Mouse (Mus musculus) forebrain, embryonic 12.5 days (tissue): ENCODE measurements around the gene Oaz1. TPM values are rescaled to one million over a fixed set of nuclear protein-coding genes. Genes with fewer than 3 reads are reported as not detected.

Experiments
- ATAC-seq: fragments of 200-750 bp; cut with Nextera tagmentation; 2 replicates; pipeline ENCODE4 v1.8.0; 2017; ENCODE audit warnings: moderate TSS enrichment; ENCODE audit not compliant: low FRiP score
- H3K27ac ChIP-seq: fragments of 300-500 bp; sonication (generic); 2 replicates; pipeline ENCODE4 v1.5.1; 2016; ENCODE audit warnings: mild to moderate bottlenecking
- H3K27me3 ChIP-seq: fragments of 300-500 bp; sonication (generic); 2 replicates; pipeline ENCODE4 v1.6.1; 2016; ENCODE audit warnings: mild to moderate bottlenecking
- H3K36me3 ChIP-seq: fragments of 300-500 bp; sonication (generic); replicated peaks from 2 replicates; pipeline ENCODE4 v1.6.1; 2016; ENCODE audit warnings: mild to moderate bottlenecking
- H3K4me1 ChIP-seq: fragments of 300-500 bp; sonication (generic); 2 replicates; pipeline ENCODE4 v1.6.1; 2016
- H3K4me2 ChIP-seq: fragments of 300-500 bp; sonication (generic); 2 replicates; pipeline ENCODE4 v1.6.1; 2016; ENCODE audit warnings: mild to moderate bottlenecking, moderate library complexity
- H3K4me3 ChIP-seq: fragments of 300-500 bp; sonication (generic); replicated peaks from 2 replicates; pipeline ENCODE4 v1.5.1; 2016; ENCODE audit warnings: mild to moderate bottlenecking
- H3K9ac ChIP-seq: fragments of 300-500 bp; sonication (generic); 2 replicates; pipeline ENCODE4 v1.6.1; 2016; ENCODE audit warnings: mild to moderate bottlenecking
- H3K9me3 ChIP-seq: fragments of 300-500 bp; sonication (generic); 2 replicates; pipeline ENCODE4 v1.6.1; 2016
- whole genome bisulfite sequencing: fragments of 180-500 bp; shearing (Covaris S2); methylation state at CpG from one replicate; pipeline ENCODE4 v1.1.7; 2016; 5-methylcytosine and 5-hydroxymethylcytosine counted together
- polyA plus RNA-seq: library from polyadenylated mRNA; unstranded; fragments of >200 nt; fragmentation: Nextera tagmentation; extraction: Ambion mirVana; gene quantifications from 2 replicates; pipeline ENCODE4 v1.2.1, GENCODE M21; 2016

The Oaz1 gene
- polyA plus RNA-seq, 1 experiment from 2014 or later = 1,490 TPM

- H3K27me3 ChIP-seq = peaks cover 15% of the 10 kb centered on the region
- H3K4me1 ChIP-seq = peaks cover 52% of the 10 kb centered on the region
- H3K27ac ChIP-seq = no peak overlapping the region
- no peak overlapping the region for H3K4me3 ChIP-seq
- H3K4me2 ChIP-seq = no peak overlapping the region
- WGBS = 75% methylated on average over 1 of the region's 1 CpGs
- H3K9me3 ChIP-seq = no peaks in the 10 kb centered on the region
- no peak overlapping the region for H3K9ac ChIP-seq
- no peak for ATAC-seq
- H3K36me3 ChIP-seq = peaks cover 18% of the 10 kb centered on the region
Observed at GRCm38 (mm10) chr10:80829359-80830278, 3.2 kb downstream of the Oaz1 start.

GRCm38 (mm10) chr10:80831136-80831535 lies 4.7 kb downstream of the Oaz1 start:
- Histone ChIP-seq H3K4me1 (peaks cover 50% of the 10 kb centered on the region), H3K4me3 (no peak overlapping the region; the same call in 1 of the 2 replicates)

GRCm38 (mm10) chr10:80832818-80833217 lies 6.4 kb downstream of the Oaz1 start:
- Histone ChIP-seq H3K4me3 (no peak overlapping the region), H3K27me3 (peaks cover 46% of the 10 kb centered on the region), H3K4me2 (no peak overlapping the region), H3K27ac (no peak overlapping the region), H3K36me3 (peaks cover 18% of the 10 kb centered on the region), H3K4me1 (peaks cover 47% of the 10 kb centered on the region), H3K9ac (no peak overlapping the region), H3K9me3 (no peaks in the 10 kb centered on the region)
- 48% methylated on average over 7 of the region's 7 CpGs for WGBS
- ATAC-seq = no peak

More at GRCm38 (mm10) chr10:80831136-80831535, 4.7 kb downstream of the Oaz1 start:
- ATAC-seq = no peak
- H3K4me2 ChIP-seq = peak overlapping the region; percentile 29; the same call in 1 of the 2 replicates
- no peak overlapping the region for H3K9ac ChIP-seq
- 0 out of 2 replicates have a peak overlapping the region, but pooled peaks have one; percentile 27 for H3K27ac ChIP-seq
- H3K36me3 ChIP-seq = peaks cover 18% of the 10 kb centered on the region
- peaks cover 30% of the 10 kb centered on the region for H3K27me3 ChIP-seq
- H3K9me3 ChIP-seq = no peaks in the 10 kb centered on the region
- WGBS = 0% methylated on average over 9 of the region's 9 CpGs

GRCm38 (mm10) chr10:80835617-80836016 lies 9.2 kb downstream of the Oaz1 start:
- H3K9me3 ChIP-seq = no peaks in the 10 kb centered on the region
- no peak overlapping the region for H3K9ac ChIP-seq
- H3K36me3 ChIP-seq = no peaks in the 10 kb centered on the region
- 65% methylated on average over 30 of the region's 30 CpGs for WGBS
- H3K27me3 ChIP-seq = peaks cover 48% of the 10 kb centered on the region
- H3K4me2 ChIP-seq = no peak overlapping the region
- H3K27ac ChIP-seq = no peak overlapping the region
- no peak overlapping the region for H3K4me3 ChIP-seq
- ATAC-seq = no peak
- peaks cover 26% of the 10 kb centered on the region for H3K4me1 ChIP-seq

- Histone ChIP-seq H3K4me1 (peaks cover 15% of the 10 kb centered on the region), H3K27me3 (peaks cover 62% of the 10 kb centered on the region), H3K4me2 (no peak overlapping the region), H3K27ac (no peak overlapping the region), H3K9ac (no peak overlapping the region), H3K9me3 (no peaks in the 10 kb centered on the region), H3K36me3 (no peaks in the 10 kb centered on the region), H3K4me3 (no peak overlapping the region)
- 52% methylated on average over 7 of the region's 7 CpGs for WGBS
- no peak for ATAC-seq
Observed at GRCm38 (mm10) chr10:80836949-80837379, 10.5 kb downstream of the Oaz1 start.

- no peak for ATAC-seq
- Histone ChIP-seq H3K27me3 (peaks cover 70% of the 10 kb centered on the region), H3K4me3 (no peak overlapping the region), H3K4me2 (no peak overlapping the region), H3K4me1 (peaks cover 10% of the 10 kb centered on the region), H3K9me3 (no peaks in the 10 kb centered on the region), H3K9ac (no peak overlapping the region), H3K36me3 (no peaks in the 10 kb centered on the region), H3K27ac (no peak overlapping the region)
- WGBS = 12% methylated on average over 2 of the region's 2 CpGs
Observed at GRCm38 (mm10) chr10:80837827-80838226, 11.4 kb downstream of the Oaz1 start.

GRCm38 (mm10) chr10:80838346-80838912 lies 12.0 kb downstream of the Oaz1 start:
- no peaks in the 10 kb centered on the region for H3K9me3 ChIP-seq
- no peaks in the 10 kb centered on the region for H3K36me3 ChIP-seq
- no peak overlapping the region for H3K27ac ChIP-seq
- H3K4me1 ChIP-seq = peaks cover 10% of the 10 kb centered on the region
- peaks cover 73% of the 10 kb centered on the region for H3K27me3 ChIP-seq
- no peak for ATAC-seq
- H3K4me2 ChIP-seq = no peak overlapping the region
- H3K4me3 ChIP-seq = no peak overlapping the region
- 63% methylated on average over 2 of the region's 2 CpGs for WGBS
- H3K9ac ChIP-seq = no peak overlapping the region

GRCm38 (mm10) chr10:80839848-80840247 lies 13.4 kb downstream of the Oaz1 start:
- ATAC-seq = no peak
- Histone ChIP-seq H3K36me3 (no peaks in the 10 kb centered on the region), H3K4me3 (no peak overlapping the region), H3K4me1 (peaks cover 19% of the 10 kb centered on the region), H3K9ac (no peak overlapping the region), H3K27me3 (peaks cover 73% of the 10 kb centered on the region), H3K4me2 (no peak overlapping the region), H3K27ac (no peak overlapping the region), H3K9me3 (no peaks in the 10 kb centered on the region)
- WGBS = 68% methylated on average over 6 of the region's 6 CpGs

- no peak overlapping the region for H3K4me3 ChIP-seq
- H3K36me3 ChIP-seq = no peaks in the 10 kb centered on the region
- H3K4me2 ChIP-seq = no peak overlapping the region
- ATAC-seq = no peak
- no peak overlapping the region for H3K9ac ChIP-seq
- peaks cover 68% of the 10 kb centered on the region for H3K27me3 ChIP-seq
- peaks cover 16% of the 10 kb centered on the region for H3K4me1 ChIP-seq
- WGBS = 71% methylated on average over 2 of the region's 2 CpGs
- H3K27ac ChIP-seq = no peak overlapping the region
- H3K9me3 ChIP-seq = no peaks in the 10 kb centered on the region
Observed at GRCm38 (mm10) chr10:80841685-80842084, 15.2 kb downstream of the Oaz1 start.

- 81% methylated on average over 15 of the region's 15 CpGs for WGBS
- no peaks in the 10 kb centered on the region for H3K36me3 ChIP-seq
- peaks cover 16% of the 10 kb centered on the region for H3K4me1 ChIP-seq
- ATAC-seq = no peak
- H3K4me2 ChIP-seq = no peak overlapping the region
- no peak overlapping the region for H3K9ac ChIP-seq
- H3K27me3 ChIP-seq = peaks cover 61% of the 10 kb centered on the region
- no peaks in the 10 kb centered on the region for H3K9me3 ChIP-seq
- no peak overlapping the region for H3K27ac ChIP-seq
- H3K4me3 ChIP-seq = no peak overlapping the region
Observed at GRCm38 (mm10) chr10:80842334-80842733, 15.9 kb downstream of the Oaz1 start.

- H3K27me3 ChIP-seq = peaks cover 56% of the 10 kb centered on the region
Observed at GRCm38 (mm10) chr10:80843087-80843930, 16.9 kb downstream of the Oaz1 start.

More at GRCm38 (mm10) chr10:80843087-80843930, 16.9 kb downstream of the Oaz1 start:
- no peaks in the 10 kb centered on the region for H3K9me3 ChIP-seq
- peak overlapping the region; percentile 84 for H3K4me2 ChIP-seq
- peak overlapping the region; percentile 61 for H3K9ac ChIP-seq
- H3K4me3 ChIP-seq = peak overlapping the region; percentile 47
- no peak for ATAC-seq
- no peaks in the 10 kb centered on the region for H3K36me3 ChIP-seq
- H3K4me1 ChIP-seq = peaks cover 11% of the 10 kb centered on the region
- H3K27ac ChIP-seq = no peak overlapping the region
- 11% methylated on average over 26 of the region's 32 CpGs for WGBS
